Mouse (Mus musculus): ENCODE results near the gene Fam213a. TPM values are rescaled to one million over a fixed set of nuclear protein-coding genes. Genes with fewer than 3 reads are reported as not detected.

Fam213a gene
- polyA plus RNA-seq, 1 experiment from 2014 or later: 112 TPM

- no peak for ATAC-seq (ENCODE audit: low FRiP score, low TSS enrichment)
- WGBS: 71% methylated on average over 4 of the region's 4 CpGs
- Histone ChIP-seq H3K9ac (ENCODE audit: low read depth, low read length) (no peak overlapping the region), H3K36me3 (ENCODE audit: control insufficient read depth, insufficient read depth, low read length) (no peaks in the 10 kb centered on the region), H3K9me3 (ENCODE audit: control insufficient read depth, low read length) (no peaks in the 10 kb centered on the region), H3K4me2 (replicated peaks; ENCODE audit: low read depth, low read length) (no peak overlapping the region), H3K4me1 (ENCODE audit: control insufficient read depth, insufficient read depth, low read length) (no peaks in the 10 kb centered on the region), H3K27ac (ENCODE audit: low read depth, low read length) (no peak overlapping the region), H3K4me3 (ENCODE audit: low read length) (no peak overlapping the region), H3K27me3 (ENCODE audit: control insufficient read depth, insufficient read depth, low read length) (no peaks in the 10 kb centered on the region)
These were observed 15.7 kb upstream of the Fam213a start for GRCm38 (mm10) chr14:41029303-41029702.

GRCm38 (mm10) chr14:41025594-41026284 is 12.2 kb upstream of the Fam213a start:
- Histone ChIP-seq H3K9ac (ENCODE audit: low read depth, low read length) (no peak overlapping the region), H3K4me1 (ENCODE audit: control insufficient read depth, insufficient read depth, low read length) (no peaks in the 10 kb centered on the region), H3K4me2 (replicated peaks; ENCODE audit: low read depth, low read length) (no peak overlapping the region), H3K27ac (ENCODE audit: low read depth, low read length) (no peak overlapping the region), H3K4me3 (ENCODE audit: low read length) (no peak overlapping the region), H3K36me3 (ENCODE audit: control insufficient read depth, insufficient read depth, low read length) (no peaks in the 10 kb centered on the region), H3K9me3 (ENCODE audit: control insufficient read depth, low read length) (no peaks in the 10 kb centered on the region), H3K27me3 (ENCODE audit: control insufficient read depth, insufficient read depth, low read length) (no peaks in the 10 kb centered on the region)
- 68% methylated on average over 7 of the region's 7 CpGs for WGBS
- no peak for ATAC-seq (ENCODE audit: low FRiP score, low TSS enrichment)

- H3K27ac ChIP-seq (ENCODE audit: low read depth, low read length): no peak overlapping the region
- ATAC-seq (ENCODE audit: low FRiP score, low TSS enrichment): no peak
These were observed 11.5 kb upstream of the Fam213a start for GRCm38 (mm10) chr14:41025087-41025486.

GRCm38 (mm10) chr14:41021246-41021645 is 7.7 kb upstream of the Fam213a start:
- Histone ChIP-seq H3K36me3 (ENCODE audit: control insufficient read depth, insufficient read depth, low read length) (no peaks in the 10 kb centered on the region), H3K4me1 (ENCODE audit: control insufficient read depth, insufficient read depth, low read length) (no peaks in the 10 kb centered on the region), H3K27me3 (ENCODE audit: control insufficient read depth, insufficient read depth, low read length) (no peaks in the 10 kb centered on the region), H3K9ac (ENCODE audit: low read depth, low read length) (no peak overlapping the region), H3K4me3 (ENCODE audit: low read length) (no peak overlapping the region), H3K9me3 (ENCODE audit: control insufficient read depth, low read length) (no peaks in the 10 kb centered on the region), H3K27ac (ENCODE audit: low read depth, low read length) (no peak overlapping the region), H3K4me2 (replicated peaks; ENCODE audit: low read depth, low read length) (no peak overlapping the region)
- no peak for ATAC-seq (ENCODE audit: low FRiP score, low TSS enrichment)
- WGBS: 83% methylated on average over 3 of the region's 3 CpGs

More at GRCm38 (mm10) chr14:41025087-41025486, 11.5 kb upstream of the Fam213a start:
- Histone ChIP-seq H3K36me3 (ENCODE audit: control insufficient read depth, insufficient read depth, low read length) (no peaks in the 10 kb centered on the region), H3K27me3 (ENCODE audit: control insufficient read depth, insufficient read depth, low read length) (no peaks in the 10 kb centered on the region), H3K9ac (ENCODE audit: low read depth, low read length) (no peak overlapping the region), H3K9me3 (ENCODE audit: control insufficient read depth, low read length) (no peaks in the 10 kb centered on the region), H3K4me1 (ENCODE audit: control insufficient read depth, insufficient read depth, low read length) (no peaks in the 10 kb centered on the region), H3K4me3 (ENCODE audit: low read length) (no peak overlapping the region), H3K4me2 (replicated peaks; ENCODE audit: low read depth, low read length) (no peak overlapping the region)
- WGBS: 76% methylated on average over 2 of the region's 2 CpGs

- Histone ChIP-seq H3K9ac (ENCODE audit: low read depth, low read length) (no peak overlapping the region), H3K27me3 (ENCODE audit: control insufficient read depth, insufficient read depth, low read length) (no peaks in the 10 kb centered on the region), H3K4me1 (ENCODE audit: control insufficient read depth, insufficient read depth, low read length) (no peaks in the 10 kb centered on the region), H3K36me3 (ENCODE audit: control insufficient read depth, insufficient read depth, low read length) (no peaks in the 10 kb centered on the region), H3K9me3 (ENCODE audit: control insufficient read depth, low read length) (no peaks in the 10 kb centered on the region), H3K4me3 (ENCODE audit: low read length) (no peak overlapping the region), H3K4me2 (replicated peaks; ENCODE audit: low read depth, low read length) (no peak overlapping the region), H3K27ac (ENCODE audit: low read depth, low read length) (no peak overlapping the region)
- 74% methylated on average over 5 of the region's 5 CpGs for WGBS
- no peak for ATAC-seq (ENCODE audit: low FRiP score, low TSS enrichment)
These were observed 3.9 kb upstream of the Fam213a start for GRCm38 (mm10) chr14:41017460-41017859.

GRCm38 (mm10) chr14:41014701-41015240 is 1.2 kb upstream of the Fam213a start:
- ATAC-seq (ENCODE audit: low FRiP score, low TSS enrichment): no peak
- WGBS: 69% methylated on average over 5 of the region's 5 CpGs
- Histone ChIP-seq H3K4me2 (replicated peaks; ENCODE audit: low read depth, low read length) (no peak overlapping the region), H3K27me3 (ENCODE audit: control insufficient read depth, insufficient read depth, low read length) (no peaks in the 10 kb centered on the region), H3K9ac (ENCODE audit: low read depth, low read length) (no peak overlapping the region), H3K27ac (ENCODE audit: low read depth, low read length) (no peak overlapping the region), H3K9me3 (ENCODE audit: control insufficient read depth, low read length) (no peaks in the 10 kb centered on the region), H3K4me1 (ENCODE audit: control insufficient read depth, insufficient read depth, low read length) (no peaks in the 10 kb centered on the region), H3K4me3 (ENCODE audit: low read length) (no peak overlapping the region), H3K36me3 (ENCODE audit: control insufficient read depth, insufficient read depth, low read length) (no peaks in the 10 kb centered on the region)

GRCm38 (mm10) chr14:41013143-41013542 is 445 bp downstream of the Fam213a start:
- Histone ChIP-seq H3K27ac (ENCODE audit: low read depth, low read length) (no peak overlapping the region), H3K9me3 (ENCODE audit: control insufficient read depth, low read length) (no peaks in the 10 kb centered on the region), H3K9ac (ENCODE audit: low read depth, low read length) (peak overlapping the region; percentile 65), H3K4me1 (ENCODE audit: control insufficient read depth, insufficient read depth, low read length) (peaks cover 5% of the 10 kb centered on the region), H3K36me3 (ENCODE audit: control insufficient read depth, insufficient read depth, low read length) (no peaks in the 10 kb centered on the region), H3K27me3 (ENCODE audit: control insufficient read depth, insufficient read depth, low read length) (no peaks in the 10 kb centered on the region), H3K4me2 (replicated peaks; ENCODE audit: low read depth, low read length) (peak overlapping the region; percentile 72), H3K4me3 (ENCODE audit: low read length) (peak overlapping the region; percentile 53)
- no peak for ATAC-seq (ENCODE audit: low FRiP score, low TSS enrichment)
- 15% methylated on average over 9 of the region's 9 CpGs for WGBS

GRCm38 (mm10) chr14:41011916-41012315 is 1.7 kb downstream of the Fam213a start:
- 74% methylated on average over 3 of the region's 3 CpGs for WGBS
- H3K27me3 ChIP-seq (ENCODE audit: control insufficient read depth, insufficient read depth, low read length): no peaks in the 10 kb centered on the region
- no peak overlapping the region for H3K9ac ChIP-seq (ENCODE audit: low read depth, low read length)
- no peak overlapping the region for H3K27ac ChIP-seq (ENCODE audit: low read depth, low read length)
- no peak overlapping the region for H3K4me2 ChIP-seq (replicated peaks; ENCODE audit: low read depth, low read length)
- no peaks in the 10 kb centered on the region for H3K36me3 ChIP-seq (ENCODE audit: control insufficient read depth, insufficient read depth, low read length)
- ATAC-seq (ENCODE audit: low FRiP score, low TSS enrichment): no peak
- H3K4me3 ChIP-seq (ENCODE audit: low read length): no peak overlapping the region
- no peaks in the 10 kb centered on the region for H3K9me3 ChIP-seq (ENCODE audit: control insufficient read depth, low read length)
- peaks cover 18% of the 10 kb centered on the region for H3K4me1 ChIP-seq (ENCODE audit: control insufficient read depth, insufficient read depth, low read length)

GRCm38 (mm10) chr14:41008138-41008537 is 5.5 kb downstream of the Fam213a start:
- Histone ChIP-seq H3K36me3 (ENCODE audit: control insufficient read depth, insufficient read depth, low read length) (no peaks in the 10 kb centered on the region), H3K9ac (ENCODE audit: low read depth, low read length) (no peak overlapping the region), H3K4me1 (ENCODE audit: control insufficient read depth, insufficient read depth, low read length) (peaks cover 36% of the 10 kb centered on the region), H3K27me3 (ENCODE audit: control insufficient read depth, insufficient read depth, low read length) (no peaks in the 10 kb centered on the region), H3K9me3 (ENCODE audit: control insufficient read depth, low read length) (no peaks in the 10 kb centered on the region), H3K27ac (ENCODE audit: low read depth, low read length) (peak overlapping the region; percentile 78), H3K4me3 (ENCODE audit: low read length) (no peak overlapping the region), H3K4me2 (replicated peaks; ENCODE audit: low read depth, low read length) (peak overlapping the region; percentile 6; the same call in 1 of the 2 replicates)
- peak; percentile 63 for ATAC-seq (ENCODE audit: low FRiP score, low TSS enrichment)
- 42% methylated on average over 2 of the region's 2 CpGs for WGBS
